Mouse (Mus musculus) cerebellum, adult 9-10 months (tissue): ENCODE measurements around the gene Hist1h1t.
A peak's percentile ranks its signal among the peaks of the same experiment; 100 is the strongest.

ENCODE experiments used
- DNase-seq: peaks from one replicate; pipeline ENCODE4 v3.0.0; 2022

Hist1h1t gene

DNA sequence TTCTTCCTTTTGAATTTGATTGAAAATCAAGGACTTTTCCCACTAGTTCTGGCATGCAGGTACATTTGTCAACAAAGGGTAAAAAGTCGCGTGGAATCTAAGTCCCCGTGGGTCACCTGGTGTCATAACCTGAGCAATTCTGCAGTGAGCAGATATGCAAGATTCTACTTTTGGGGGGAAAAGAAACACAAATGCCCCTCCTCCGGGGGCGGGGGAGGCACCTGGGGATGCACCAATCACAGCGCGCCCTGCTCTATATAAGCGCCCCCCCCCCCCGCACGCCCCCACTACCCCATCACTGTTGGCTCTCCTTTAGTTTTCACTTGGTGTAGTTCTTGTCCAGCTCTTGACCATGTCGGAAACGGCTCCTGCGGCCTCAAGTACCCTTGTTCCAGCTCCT lies at the start of gene Hist1h1t:
TSS of gene Hist1h1t (plus strand) at position 301 of the 400 bp plus-strand sequence.
- DNase-seq, result no peak

DNA sequence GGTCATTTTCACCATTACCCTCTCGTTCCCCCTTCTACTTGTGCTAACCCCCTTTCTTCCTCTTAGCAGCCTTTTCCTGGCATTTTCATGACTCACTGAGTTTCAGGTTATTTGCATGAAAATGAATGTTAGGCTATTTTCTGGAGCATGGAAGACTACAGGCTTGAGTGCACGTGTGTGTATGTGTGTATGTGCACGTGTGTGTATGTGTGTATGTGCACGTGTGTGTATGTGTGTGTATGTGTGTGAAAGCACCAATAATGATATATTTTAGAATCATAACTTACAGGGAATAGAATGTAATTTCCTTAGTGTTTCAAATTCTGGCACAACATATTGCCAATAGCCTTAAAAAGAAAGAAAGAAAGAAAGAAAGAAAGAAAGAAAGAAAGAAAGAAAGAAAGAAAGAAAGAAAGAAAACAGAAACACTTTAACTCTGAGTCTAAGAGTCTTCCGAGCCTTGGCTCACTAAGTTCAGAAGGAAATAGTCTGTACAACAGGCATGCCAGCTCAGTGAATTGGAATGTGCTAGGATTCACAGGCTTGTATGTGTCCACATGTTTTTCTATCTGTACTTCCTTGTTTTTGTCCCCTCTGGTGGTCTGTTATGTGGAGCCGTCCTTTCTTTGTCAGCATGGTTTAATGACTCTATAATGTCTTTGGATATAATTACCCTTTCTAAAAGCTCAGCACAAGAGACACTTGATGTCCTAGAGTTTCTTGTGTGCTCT lies 35.8 kb upstream of the Hist1h1t start:
- DNase-seq, result no peak

DNA sequence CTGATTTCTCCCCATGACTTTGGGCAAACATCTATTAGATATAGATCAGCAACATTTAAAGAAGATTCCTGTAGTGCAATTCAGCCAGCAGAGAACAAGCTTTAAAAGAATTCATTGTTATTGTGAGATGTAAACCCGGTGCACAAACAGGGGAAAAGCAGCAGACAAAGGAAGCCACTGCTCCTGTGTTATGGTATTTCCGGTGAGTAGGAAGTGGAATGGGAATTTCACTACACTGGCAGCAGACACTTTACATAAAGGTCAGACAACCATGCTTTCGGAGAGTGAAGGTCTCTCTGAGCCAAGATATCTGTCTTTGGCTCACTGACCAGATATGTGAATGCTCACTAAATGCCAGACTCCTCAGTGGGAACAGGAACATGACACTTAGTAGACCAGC lies 33.1 kb upstream of the Hist1h1t start:
- DNase-seq, result no peak

DNA sequence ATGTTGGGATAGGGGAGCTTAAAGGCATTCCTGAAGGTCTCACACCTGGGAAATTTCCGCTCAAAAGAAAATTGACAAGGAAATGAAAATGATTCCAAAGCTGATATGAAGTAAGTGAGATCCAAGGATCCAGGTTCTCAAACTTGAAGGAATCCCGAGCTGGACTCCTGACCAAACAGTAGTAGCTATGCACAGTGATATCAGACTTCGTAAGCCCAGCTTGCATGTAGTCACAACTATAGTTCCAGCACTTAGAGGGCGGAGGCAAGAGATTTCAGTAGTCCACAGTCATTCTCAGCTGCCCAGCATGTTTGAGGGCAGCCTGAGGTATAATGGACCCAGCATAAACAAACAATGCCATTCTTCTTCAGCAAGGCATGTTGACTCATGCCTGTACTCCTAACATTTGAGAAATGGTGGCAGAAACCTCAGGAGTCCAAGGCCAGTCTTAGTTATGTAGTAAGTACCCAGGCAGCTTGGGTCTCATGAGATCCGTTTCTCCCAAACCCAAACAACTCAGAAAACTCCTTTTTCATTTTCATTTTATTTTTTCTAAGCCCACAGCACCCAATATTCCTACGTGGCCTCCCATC lies 13.5 kb upstream of the Hist1h1t start:
- DNase-seq, result no peak

DNA sequence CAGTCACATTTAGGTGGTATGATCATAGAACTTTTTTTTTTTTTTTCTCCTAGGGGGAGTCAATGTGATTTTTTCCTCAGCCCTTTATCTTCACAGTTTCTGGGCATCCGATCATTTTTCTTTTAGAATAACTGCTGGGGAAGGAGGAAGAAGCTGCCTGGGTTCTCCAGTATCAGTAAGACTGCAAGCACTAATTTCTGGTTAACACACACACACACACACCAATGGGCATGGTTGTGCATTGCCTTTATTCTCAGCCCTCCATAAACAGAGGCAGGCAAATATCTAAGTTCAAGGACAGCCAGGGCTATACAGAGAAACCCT lies 13.0 kb upstream of the Hist1h1t start:
- DNase-seq, result no peak

DNA sequence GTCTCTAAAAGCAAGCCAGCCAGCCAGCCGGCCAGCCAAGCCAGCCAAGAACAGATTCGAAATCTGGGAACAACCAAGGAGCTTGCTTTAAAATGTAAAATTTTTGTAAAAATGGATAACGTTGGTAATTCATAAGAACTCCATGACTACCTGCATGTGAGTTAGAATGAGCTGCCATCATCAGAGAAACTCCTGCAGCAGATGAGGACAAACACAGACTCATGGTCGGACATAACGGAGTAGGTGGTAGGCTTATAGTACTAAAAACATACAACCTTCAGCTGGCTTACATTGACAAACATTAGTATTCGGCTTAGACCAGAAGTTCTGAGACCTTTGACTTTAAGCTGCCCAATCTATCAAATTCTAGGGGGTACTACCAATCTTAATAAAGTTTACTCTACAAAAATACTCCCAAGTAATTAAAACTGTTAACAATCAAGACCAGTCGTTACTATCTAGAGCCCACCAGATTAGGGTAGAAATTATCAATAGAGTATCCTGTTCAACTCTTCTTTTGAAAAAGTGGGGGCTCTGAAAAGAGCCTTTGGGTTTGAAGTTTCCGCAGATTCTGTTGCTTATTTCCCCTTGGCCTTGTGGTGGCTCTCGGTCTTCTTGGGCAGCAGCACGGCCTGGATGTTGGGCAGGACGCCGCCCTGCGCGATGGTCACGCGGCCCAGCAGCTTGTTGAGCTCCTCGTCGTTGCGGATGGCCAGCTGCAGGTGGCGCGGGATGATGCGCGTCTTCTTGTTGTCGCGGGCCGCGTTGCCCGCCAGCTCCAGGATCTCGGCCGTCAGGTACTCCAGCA lies 12.5 kb upstream of the Hist1h1t start:
- DNase-seq, result peak; percentile 38

DNA sequence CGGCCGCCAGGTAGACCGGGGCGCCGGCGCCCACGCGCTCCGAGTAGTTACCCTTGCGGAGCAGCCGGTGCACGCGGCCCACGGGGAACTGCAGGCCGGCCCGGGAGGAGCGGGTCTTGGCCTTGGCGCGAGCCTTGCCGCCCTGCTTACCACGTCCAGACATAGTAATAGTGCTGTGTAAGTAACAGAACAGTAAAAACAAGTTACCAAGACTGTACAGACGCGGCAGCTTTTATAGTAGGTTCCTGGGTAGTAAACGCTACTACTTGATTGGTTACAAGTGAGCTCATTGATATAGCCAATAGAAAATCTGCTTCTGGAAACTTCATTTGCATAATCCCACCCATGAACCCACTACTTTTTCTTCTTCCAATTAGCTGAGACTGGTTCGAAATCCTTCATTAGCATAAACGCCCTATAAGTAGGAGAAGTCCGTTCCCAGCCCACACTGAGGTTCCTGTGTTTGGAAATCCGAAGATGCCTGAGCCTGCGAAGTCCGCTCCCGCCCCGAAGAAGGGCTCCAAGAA lies 11.8 kb upstream of the Hist1h1t start, which contains the start of the genes Hist1h2ac and Hist1h2bc:
TSS of gene Hist1h2ac (minus strand) at position 194 of the 527 bp plus-strand sequence.
TSS of gene Hist1h2bc (plus strand) at position 445 of the 527 bp plus-strand sequence.
- peak; percentile 97 for DNase-seq

DNA sequence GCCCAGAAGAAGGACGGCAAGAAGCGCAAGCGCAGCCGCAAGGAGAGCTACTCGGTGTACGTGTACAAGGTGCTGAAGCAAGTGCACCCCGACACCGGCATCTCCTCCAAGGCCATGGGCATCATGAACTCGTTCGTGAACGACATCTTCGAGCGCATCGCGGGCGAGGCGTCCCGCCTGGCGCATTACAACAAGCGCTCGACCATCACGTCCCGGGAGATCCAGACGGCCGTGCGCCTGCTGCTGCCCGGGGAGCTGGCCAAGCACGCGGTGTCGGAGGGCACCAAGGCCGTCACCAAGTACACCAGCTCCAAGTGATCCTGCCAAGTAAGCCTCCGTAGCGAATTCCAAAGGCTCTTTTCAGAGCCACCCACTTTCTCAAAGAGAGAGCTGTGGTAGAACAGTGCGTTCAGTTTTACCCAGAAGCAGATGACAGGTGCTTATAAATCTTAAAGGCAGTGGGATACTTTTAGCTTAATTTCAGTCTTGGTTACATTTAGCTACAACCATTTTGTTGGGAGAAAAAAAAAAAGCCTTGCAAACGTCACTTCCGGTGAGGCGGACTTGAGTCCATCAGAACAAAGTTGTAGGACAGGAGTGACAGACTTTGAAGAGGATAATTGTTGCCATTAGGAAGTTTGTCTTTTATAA lies 11.2 kb upstream of the Hist1h1t start:
- peak; percentile 50 for DNase-seq

DNA sequence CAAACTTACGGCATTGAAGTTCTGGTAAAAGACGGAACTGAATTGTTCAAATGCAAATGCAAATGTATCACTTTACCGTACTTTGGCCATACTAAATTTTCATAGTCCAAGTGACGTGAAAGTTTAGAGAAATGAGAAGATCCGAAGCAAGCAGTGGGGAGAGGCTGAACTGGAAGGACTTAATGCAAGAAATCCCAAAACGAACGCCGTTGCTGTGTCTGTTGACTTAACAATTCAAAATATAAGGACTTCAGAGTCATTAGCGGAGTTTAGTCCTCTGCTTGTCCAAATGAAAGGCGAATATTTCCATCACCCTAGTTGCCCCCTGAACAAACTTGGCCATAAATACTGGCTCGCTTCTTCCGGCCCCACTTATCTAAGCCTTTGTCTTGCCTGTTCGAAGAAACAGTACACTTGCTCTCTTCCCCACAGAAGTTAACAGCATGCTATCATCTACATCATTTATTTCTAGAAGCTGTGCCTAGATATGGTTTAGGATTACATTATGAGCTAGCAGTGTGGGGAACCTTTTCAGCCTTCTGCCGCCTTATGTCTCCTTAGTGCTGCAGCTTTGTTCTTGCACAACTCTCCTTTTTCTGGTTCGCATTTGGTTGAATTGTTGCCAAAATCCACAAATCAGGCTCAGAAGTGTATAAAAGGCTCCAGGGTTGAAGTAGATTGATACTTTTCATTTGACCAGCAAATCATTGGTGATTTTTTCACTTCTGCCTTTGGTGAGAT lies 10.3 kb upstream of the Hist1h1t start:
- no peak for DNase-seq

DNA sequence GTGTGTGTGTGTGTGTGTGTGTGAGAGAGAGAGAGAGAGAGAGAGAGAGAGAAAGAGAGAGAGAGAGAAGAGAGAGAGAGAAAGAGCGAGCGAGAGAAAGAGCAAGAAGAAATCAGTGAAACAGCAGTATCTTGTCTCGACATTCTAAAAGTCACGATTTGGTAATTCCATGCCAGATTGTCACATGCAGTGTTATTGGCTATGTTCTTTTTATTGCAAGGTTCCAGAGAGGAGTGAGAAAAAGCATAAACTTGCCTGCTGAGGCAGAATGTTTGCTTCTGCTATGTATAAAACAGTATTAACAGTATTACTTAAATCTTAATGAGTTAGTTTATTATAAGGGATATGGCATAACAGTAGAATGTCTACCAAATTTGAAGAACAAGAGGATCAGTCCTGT lies 9.6 kb upstream of the Hist1h1t start:
- no peak for DNase-seq

DNA sequence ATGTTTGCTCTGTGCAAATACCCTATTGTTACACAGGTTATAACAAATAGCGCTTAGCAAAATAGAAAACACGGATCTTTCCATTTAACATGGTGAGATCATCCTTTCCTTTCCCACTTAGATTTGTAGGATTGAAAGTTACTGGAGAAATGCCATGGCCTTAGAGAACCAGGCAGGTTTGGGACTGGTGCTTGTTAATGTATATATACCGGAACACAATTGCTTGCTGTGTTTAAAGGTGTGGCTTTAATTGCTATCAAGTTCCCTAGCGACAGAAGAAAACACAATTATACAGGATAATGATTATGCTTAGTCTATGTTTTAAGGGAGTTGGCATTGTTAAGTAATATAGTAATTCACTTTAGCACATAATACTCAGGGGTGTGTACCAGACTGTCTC lies 8.4 kb upstream of the Hist1h1t start:
- DNase-seq, result no peak

DNA sequence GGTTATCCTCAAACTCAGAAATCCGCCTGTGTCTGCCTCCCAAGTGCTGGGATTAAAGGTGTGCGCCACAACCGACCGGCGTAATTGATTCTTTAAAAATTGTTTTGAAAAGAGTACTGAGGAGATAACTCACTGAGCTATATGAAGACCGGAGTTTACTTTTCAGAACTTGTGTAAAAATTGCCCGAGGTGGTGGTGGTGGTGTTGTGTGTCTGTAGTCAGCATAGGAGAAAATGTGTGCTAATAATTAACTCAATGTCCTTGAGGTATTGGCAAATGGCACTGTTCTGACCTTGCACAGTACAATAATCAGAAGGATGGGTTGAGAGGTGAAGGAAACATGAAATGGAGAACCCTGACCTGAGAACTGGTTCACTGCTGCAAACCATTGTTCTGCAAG lies 7.7 kb upstream of the Hist1h1t start:
- DNase-seq, result no peak

DNA sequence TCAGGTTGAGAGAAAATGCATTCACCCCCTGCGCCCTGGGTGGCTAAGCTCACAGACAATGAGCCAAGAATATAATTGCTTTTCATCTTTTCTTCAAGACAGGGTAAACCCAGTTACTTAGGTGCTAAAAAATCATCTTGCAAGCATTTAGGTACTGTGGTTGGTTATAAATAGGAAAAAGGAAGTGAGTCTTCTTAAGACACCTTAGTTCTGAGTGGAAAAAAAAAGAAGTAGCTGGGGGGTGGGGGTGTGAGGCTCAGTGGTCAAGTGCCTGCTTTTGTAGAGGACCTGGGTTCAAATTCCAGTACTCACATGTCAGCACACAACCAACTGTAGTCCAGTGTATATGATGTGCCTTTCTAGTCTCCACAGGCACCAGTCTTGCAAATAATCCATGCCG lies 6.7 kb upstream of the Hist1h1t start:
- DNase-seq, result no peak

DNA sequence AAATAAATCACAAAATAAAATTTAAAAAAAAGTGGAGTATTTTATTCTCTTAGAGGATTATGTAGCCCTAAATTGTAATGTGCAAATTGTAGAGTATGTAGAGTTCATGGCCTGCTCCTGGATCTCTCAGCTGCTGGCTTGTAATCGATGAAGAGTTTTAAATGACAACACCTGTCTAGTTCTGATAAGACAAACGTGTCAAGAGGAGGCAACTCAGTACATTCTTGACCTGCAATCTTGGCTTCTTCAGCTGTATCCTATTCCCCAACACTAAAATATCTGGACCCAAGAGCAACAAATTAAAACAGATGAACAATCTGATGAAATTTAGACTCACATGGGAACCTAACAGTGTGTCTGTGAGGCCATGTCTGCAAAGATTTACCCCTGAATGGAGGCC lies 6.2 kb upstream of the Hist1h1t start:
- no peak for DNase-seq

DNA sequence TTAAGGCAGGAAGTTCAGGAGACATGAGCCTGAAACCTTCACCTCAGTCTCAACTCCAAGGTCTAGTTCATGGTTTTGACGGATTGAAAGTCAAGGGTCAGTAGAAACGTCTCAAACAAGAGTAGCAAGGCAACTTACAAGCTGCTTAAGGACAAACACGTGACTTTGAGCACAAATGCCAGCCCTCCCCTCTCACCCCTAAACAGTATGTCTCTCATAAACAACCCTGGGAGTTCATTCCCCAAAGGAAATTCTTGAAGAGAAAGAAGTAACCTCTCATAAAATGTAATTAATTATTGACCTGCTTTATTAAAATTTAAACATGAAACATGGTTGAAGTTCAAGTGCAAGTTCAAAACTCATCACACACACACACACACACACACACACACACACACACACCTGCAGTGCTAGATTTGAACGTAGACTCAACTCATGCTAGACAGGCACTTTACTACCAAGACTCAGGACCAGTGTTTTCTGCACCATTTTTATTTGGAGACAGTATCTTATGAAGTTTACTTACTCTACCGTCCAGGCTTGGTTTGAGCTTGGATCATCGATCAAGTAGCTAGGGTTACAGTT lies 1.7 kb upstream of the Hist1h1t start:
- no peak for DNase-seq

DNA sequence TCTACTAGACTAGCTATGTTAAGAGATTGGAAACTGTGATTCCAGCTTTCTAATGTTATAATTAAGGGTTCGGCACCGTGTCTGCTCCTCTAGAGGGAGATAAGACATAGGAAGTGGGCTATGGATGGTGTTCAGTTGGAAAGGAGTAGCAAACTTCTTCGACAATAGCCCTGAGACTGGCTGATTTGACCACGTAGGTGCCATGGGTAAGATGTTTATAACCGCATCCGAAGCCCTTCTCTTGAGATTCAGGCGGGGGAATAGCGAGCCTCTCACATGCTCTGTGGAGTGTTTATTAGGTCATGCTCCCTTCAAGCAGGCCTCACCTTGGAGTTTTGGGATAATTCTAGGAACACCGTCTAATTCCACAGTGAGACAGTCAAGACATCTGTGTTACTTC lies 658 bp upstream of the Hist1h1t start:
- no peak for DNase-seq

DNA sequence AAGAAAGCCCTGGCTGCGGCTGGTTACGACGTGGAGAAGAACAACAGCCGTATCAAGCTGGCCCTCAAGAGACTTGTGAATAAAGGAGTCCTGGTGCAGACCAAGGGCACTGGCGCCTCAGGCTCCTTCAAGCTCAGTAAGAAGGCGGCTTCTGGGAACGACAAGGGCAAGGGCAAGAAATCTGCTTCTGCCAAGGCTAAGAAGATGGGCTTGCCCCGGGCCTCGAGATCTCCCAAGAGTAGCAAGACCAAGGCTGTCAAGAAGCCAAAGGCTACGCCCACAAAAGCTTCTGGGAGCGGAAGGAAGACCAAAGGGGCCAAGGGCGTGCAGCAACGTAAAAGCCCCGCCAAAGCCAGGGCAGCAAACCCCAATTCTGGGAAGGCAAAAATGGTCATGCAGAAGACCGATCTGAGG lies 454 bp downstream of the Hist1h1t start:
- no peak for DNase-seq

DNA sequence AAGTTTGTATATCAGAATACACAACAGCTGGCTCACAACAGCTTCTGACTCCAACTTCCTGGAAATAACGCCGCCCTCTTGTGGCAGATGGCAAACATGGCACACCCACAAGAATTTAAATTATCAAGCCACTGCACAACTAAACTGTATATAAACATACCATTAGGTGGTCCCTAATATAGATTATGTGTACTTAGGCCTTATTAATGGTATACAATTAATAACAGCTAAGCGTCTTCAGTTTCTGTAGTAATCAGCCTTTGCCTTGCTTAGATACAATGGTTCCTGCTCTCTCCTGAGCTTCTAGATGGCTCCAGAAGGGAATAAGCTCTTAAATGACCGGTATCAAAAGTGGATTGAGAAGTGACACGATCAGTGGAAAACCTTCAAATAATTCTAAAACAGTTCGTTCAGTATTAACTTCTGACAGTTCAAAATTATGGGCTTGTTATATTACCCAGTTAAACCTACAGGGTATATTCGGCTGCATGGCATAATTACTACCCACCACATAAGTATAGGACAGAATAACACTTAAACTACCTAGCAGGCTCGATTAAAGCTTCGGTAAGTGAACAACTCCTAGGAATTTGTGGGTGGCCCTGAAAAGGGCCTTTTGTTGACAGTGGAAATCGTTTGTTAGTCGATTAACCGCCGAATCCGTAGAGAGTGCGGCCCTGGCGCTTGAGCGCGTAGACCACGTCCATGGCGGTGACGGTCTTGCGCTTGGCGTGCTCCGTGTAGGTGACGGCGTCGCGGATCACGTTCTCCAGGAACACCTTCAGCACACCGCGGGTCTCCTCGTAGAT lies 2.1 kb downstream of the Hist1h1t start:
- DNase-seq, result peak; percentile 55

DNA sequence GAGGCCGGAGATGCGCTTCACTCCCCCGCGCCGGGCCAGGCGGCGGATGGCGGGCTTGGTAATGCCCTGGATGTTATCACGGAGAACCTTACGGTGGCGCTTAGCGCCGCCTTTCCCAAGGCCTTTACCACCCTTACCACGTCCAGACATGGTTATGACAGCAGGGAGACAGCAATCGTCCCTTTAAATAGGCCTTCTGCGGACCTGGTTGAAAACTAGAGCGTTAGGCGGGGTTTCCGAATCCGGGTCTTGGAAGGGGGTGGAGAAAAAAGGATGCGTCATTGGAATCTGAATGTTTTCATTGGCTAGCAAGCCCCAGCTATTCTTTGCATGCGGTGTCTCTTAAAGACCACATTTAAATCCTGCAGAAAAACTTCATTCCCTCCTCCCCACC lies 2.7 kb downstream of the Hist1h1t start, which contains the start of gene Hist1h4c:
TSS of gene Hist1h4c (minus strand) at position 155 of the 394 bp plus-strand sequence.
- peak; percentile 100 for DNase-seq

DNA sequence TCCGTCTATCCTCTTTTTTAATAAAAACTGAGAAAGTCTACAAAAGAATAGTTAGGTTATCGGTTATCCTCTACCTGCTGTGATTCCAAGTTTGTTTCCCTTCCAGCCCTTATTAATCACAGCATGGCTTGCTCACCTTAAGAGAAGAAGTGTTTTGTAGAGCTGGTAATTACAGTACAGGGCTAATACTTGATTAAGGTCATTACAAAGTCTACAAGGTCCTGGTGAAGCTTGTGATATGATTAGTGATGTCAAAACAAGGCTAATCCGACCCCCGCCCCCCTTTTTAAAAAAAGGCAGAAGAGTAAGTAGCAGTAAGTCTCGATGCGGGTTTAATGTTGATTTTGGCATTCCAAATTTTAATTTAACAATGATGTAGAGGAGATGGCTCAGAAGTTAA lies 3.4 kb downstream of the Hist1h1t start:
- DNase-seq, result peak; percentile 51

DNA sequence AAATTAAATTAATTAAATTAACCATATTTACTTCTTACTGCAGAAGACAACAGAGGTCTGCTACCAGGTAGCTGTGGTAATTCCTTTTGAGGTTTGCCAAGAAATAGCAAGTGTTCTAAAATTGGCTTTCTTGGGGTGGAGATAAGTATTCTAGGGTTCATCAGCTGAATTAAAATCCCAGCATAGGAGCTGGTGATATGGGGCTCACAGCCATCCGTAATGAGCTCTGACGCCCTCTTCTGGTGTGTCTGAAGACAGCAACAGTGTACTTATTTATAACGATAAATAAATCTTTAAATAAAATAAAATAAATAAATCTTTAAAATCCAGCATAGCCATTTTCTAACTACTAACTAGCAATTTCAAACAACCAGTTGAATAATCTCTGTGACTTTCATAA lies 4.2 kb downstream of the Hist1h1t start:
- no peak for DNase-seq
